9 mouse cellular contexts compared by ENCODE assay signal in the genomic region with DNA sequence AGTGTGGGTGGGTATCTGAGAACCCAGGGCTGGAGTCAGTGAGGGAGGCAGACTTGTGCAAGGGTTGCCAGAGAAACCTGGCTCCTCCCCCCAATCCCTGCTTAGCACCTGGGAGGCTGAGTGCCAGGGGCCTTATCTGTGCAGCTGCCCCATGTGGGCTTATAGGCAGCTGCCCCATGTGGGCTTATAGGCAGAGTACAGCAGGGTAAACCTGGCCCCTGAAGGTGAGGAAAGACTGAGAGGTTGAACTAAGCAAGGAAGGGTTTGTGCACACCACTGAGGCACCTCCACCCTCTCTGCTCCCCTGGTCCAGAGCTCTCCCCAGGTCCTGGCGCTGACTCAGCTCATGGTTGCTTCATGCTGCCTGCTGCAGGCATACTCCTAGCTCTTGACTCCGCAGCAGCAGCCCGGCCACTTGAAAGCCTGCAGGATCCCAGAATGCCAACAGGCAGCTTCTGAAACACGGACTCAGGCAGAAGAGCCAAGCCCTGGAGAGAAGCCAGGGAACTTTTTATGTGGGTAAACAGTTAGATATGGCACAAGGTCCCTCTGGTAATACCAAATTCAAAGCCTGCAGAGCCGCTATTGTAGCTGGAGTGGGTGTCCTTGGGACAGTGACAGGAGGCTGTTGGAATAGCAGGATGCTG. TPM values are rescaled to one million over a fixed set of nuclear protein-coding genes. Genes with fewer than 3 reads are reported as not detected.
A peak's percentile ranks its signal among the peaks of the same experiment; 100 is the strongest.
DNase-seq lines count a peak whose midpoint lies in the region; ATAC-seq and TF ChIP-seq lines count a peak whose summit lies in the region.
"Had no signal": no experiment of that assay in that cellular context is flagged by ENCODE, and none has a peak within 500 bp of the region (broad histone marks: within the 10 kb centered on the region; RNA-seq: fewer than 3 reads in every experiment).

No protein-coding gene starts in this region.

- no peaks in the 10 kb centered on the region for H3K9me3 ChIP-seq in heart, embryonic 16.5 days (replicated peaks; ENCODE audit: control insufficient read depth, low read length)
- no peaks in the 10 kb centered on the region for H3K9me3 ChIP-seq in forebrain, embryonic 12.5 days

- TF ChIP-seq CTCF in heart, adult 2 months (IDR thresholded peaks at IDR 0.05), result no peak

- H3K27me3 ChIP-seq in heart, embryonic 16.5 days (ENCODE audit: control insufficient read depth, insufficient read depth, low read length), result no peaks in the 10 kb centered on the region
- no peaks in the 10 kb centered on the region for H3K27me3 ChIP-seq in heart, adult 2 months (ENCODE audit: control insufficient read depth, insufficient read depth, low read length)
- peaks cover 7% of the 10 kb centered on the region; the same call in 1 of the 2 replicates for H3K27me3 ChIP-seq in forebrain, embryonic 12.5 days

- no peak for DNase-seq in heart, adult 2 months
- DNase-seq in adrenal gland, postnatal 14 days, result peak; percentile 78
- DNase-seq in lung, postnatal 4 days, result peak; percentile 32 to 56
- no peak for DNase-seq in testis, postnatal 10 days (ENCODE audit: low spot score)
- no peak for DNase-seq in natural killer cell, adult 2 months (ENCODE audit: low spot score in 2 of 2)

- peaks cover 37% of the 10 kb centered on the region for H3K4me1 ChIP-seq in heart, embryonic 16.5 days (ENCODE audit: control insufficient read depth, insufficient read depth, low read length)
- H3K4me1 ChIP-seq in heart, adult 2 months (ENCODE audit: control insufficient read depth, insufficient read depth, low read length), result no peaks in the 10 kb centered on the region; the same call in 1 of the 2 replicates
- H3K4me1 ChIP-seq in forebrain, embryonic 12.5 days, result peaks cover 45% of the 10 kb centered on the region

- no peak overlapping the region for H3K4me3 ChIP-seq in heart, embryonic 16.5 days (ENCODE audit: low read length)
- H3K4me3 ChIP-seq in heart, adult 2 months, result no peak overlapping the region
- H3K4me3 ChIP-seq in forebrain, embryonic 12.5 days (replicated peaks), result no peak overlapping the region
- H3K4me3 ChIP-seq: erythroblast, embryonic 14.5 days had no signal

- H3K36me3 ChIP-seq in heart, embryonic 16.5 days (ENCODE audit: control insufficient read depth, insufficient read depth), result no peaks in the 10 kb centered on the region
- H3K36me3 ChIP-seq in heart, adult 2 months (ENCODE audit: control insufficient read depth, insufficient read depth, low read length), result no peaks in the 10 kb centered on the region
- H3K36me3 ChIP-seq in forebrain, embryonic 12.5 days (replicated peaks), result no peaks in the 10 kb centered on the region

- H3K27ac ChIP-seq in heart, embryonic 16.5 days (ENCODE audit: low read length), result peak overlapping the region; percentile 46
- no peak overlapping the region for H3K27ac ChIP-seq in heart, adult 2 months
- H3K27ac ChIP-seq in forebrain, embryonic 12.5 days, result peak overlapping the region; percentile 89; the same call in 1 of the 2 replicates

- no peaks in the 10 kb centered on the region for H3K79me2 ChIP-seq in heart, adult 2 months (replicated peaks; ENCODE audit: control insufficient read depth, insufficient read depth, low read length)

- no peak for TF ChIP-seq EP300 in heart, adult 2 months (IDR thresholded peaks at IDR 0.05; ENCODE audit: insufficient read depth, low read depth, low read length)

- WGBS in heart, embryonic 16.5 days, result 32% methylated on average over 5 of the region's 5 CpGs
- 37% methylated on average over 5 of the region's 5 CpGs for WGBS in heart, adult 2 months
- 45% methylated on average over 5 of the region's 5 CpGs for WGBS in forebrain, embryonic 12.5 days

- ATAC-seq in heart, embryonic 16.5 days (replicated peaks; ENCODE audit: extremely low read depth, insufficient read depth, low FRiP score), result peak; percentile 57
- no peak; the same call in 1 of the 2 replicates for ATAC-seq in forebrain, embryonic 12.5 days (ENCODE audit: low FRiP score)
- no peak for ATAC-seq in inflammation-experienced regulatory T-cells, adult 6 months

- no peak overlapping the region for H3K4me2 ChIP-seq in heart, embryonic 16.5 days (ENCODE audit: low read depth, low read length)
- H3K4me2 ChIP-seq in forebrain, embryonic 12.5 days, result no peak overlapping the region

- no peak for TF ChIP-seq POLR2A in heart, adult 2 months (IDR thresholded peaks at IDR 0.05; ENCODE audit: insufficient read depth, low read depth, low read length)

- intact Hi-C loops in heart, adult 2 months (cut with DNase I), result loop anchor here (2.0 kb wide), 1 partner anchor 267 kb away; no protein-coding TSS in a partner anchor

- peak overlapping the region; percentile 25; the same call in 1 of the 2 replicates for H3K9ac ChIP-seq in heart, embryonic 16.5 days (ENCODE audit: low read length)
- no peak overlapping the region for H3K9ac ChIP-seq in heart, adult 2 months (ENCODE audit: low read depth, low read length)
- H3K9ac ChIP-seq in forebrain, embryonic 12.5 days, result no peak overlapping the region

RNA-seq across cellular contexts. Expression of a gene that starts 5.9 kb away (rescaled TPM):
- 0.10 and 0.13 TPM in 2 replicates for polyA plus RNA-seq in heart, embryonic 16.5 days (2015; fragmentation: Nextera tagmentation; extraction: Ambion mirVana)
- under 1 TPM; 0.09 to 0.13 TPM for total RNA-seq in heart, adult 2 months (2021)
- 0.09 and 0.37 TPM in 2 replicates for polyA plus RNA-seq in heart, adult 2 months (2012; rRNA removed)
- total RNA-seq in adrenal gland, postnatal 14 days (2021), result 1.0 and 1.5 TPM in 2 replicates
- polyA plus RNA-seq in forebrain, embryonic 12.5 days (2016; fragmentation: Nextera tagmentation; extraction: Ambion mirVana), result 0.34 and 0.45 TPM in 2 replicates
- under 1 TPM in 1 of 3 experiments, not detected in 2; 0.04 TPM for polyA plus RNA-seq in inflammation-experienced regulatory T-cells, adult 6 months (2017; shearing (Covaris generic))

RNA-seq across cellular contexts. Expression of a gene that starts 15.0 kb away (rescaled TPM):
- polyA plus RNA-seq in heart, embryonic 16.5 days (2015; fragmentation: Nextera tagmentation; extraction: Ambion mirVana), result 102 and 104 TPM in 2 replicates
- 100 to 1,000 TPM; 169 to 249 TPM for total RNA-seq in heart, adult 2 months (2021)
- polyA plus RNA-seq in heart, adult 2 months (2012; rRNA removed), result 301 and 369 TPM in 2 replicates
- 14.1 TPM in 2 replicates for total RNA-seq in adrenal gland, postnatal 14 days (2021)
- polyA plus RNA-seq in forebrain, embryonic 12.5 days (2016; fragmentation: Nextera tagmentation; extraction: Ambion mirVana), result 102 and 108 TPM in 2 replicates
- polyA plus RNA-seq in inflammation-experienced regulatory T-cells, adult 6 months (2017; shearing (Covaris generic)), result 1 to 10 TPM; 3.8 to 5.0 (median 5.0) TPM

RNA-seq across cellular contexts. Expression of a gene that starts 51.6 kb away (rescaled TPM):
- polyA plus RNA-seq in heart, embryonic 16.5 days (2015; fragmentation: Nextera tagmentation; extraction: Ambion mirVana), result 23.1 and 24.9 TPM in 2 replicates
- total RNA-seq in heart, adult 2 months (2021), result 10 to 100 TPM; 23.2 to 25.9 TPM
- 22.6 and 22.7 TPM in 2 replicates for polyA plus RNA-seq in heart, adult 2 months (2012; rRNA removed)
- total RNA-seq in adrenal gland, postnatal 14 days (2021), result 19.0 and 19.8 TPM in 2 replicates
- polyA plus RNA-seq in forebrain, embryonic 12.5 days (2016; fragmentation: Nextera tagmentation; extraction: Ambion mirVana), result 34.5 and 36.3 TPM in 2 replicates
- polyA plus RNA-seq in inflammation-experienced regulatory T-cells, adult 6 months (2017; shearing (Covaris generic)), result 1 to 10 TPM; 7.6 to 8.7 (median 7.6) TPM

Comparison
In these comparisons a context has a peak if more than half of its experiments do, and no peak if none do; other contexts are left out.
1. DNase-seq: peak in adrenal gland, postnatal 14 days (single experiment) and lung, postnatal 4 days (2 of 2); none in heart, adult 2 months (0 of 2), testis, postnatal 10 days (single experiment) and natural killer cell, adult 2 months (0 of 2).
2. RNA of a gene that starts 15.0 kb away (polyA plus RNA-seq): 301 to 369 TPM in heart, adult 2 months, 102 to 104 TPM in heart, embryonic 16.5 days and 102 to 108 TPM in forebrain, embryonic 12.5 days; 3.8 to 5.0 TPM in inflammation-experienced regulatory T-cells, adult 6 months; every median in the first group is over 10 times any median in the second.